Mouse (Mus musculus): ENCODE data around the gene BB287469. TPM values are rescaled to one million over a fixed set of nuclear protein-coding genes. Genes with fewer than 3 reads are reported as not detected.
"Not testable (repeated sequence)": the region's sequence is repeated elsewhere in the genome, so short reads cannot be mapped to it uniquely, and the experiment has no call there.

Gene BB287469
- total RNA-seq (2021), result not detected
- not detected in 2 replicates for polyA plus RNA-seq (2012; rRNA removed)
- long read RNA-seq, result 0 reads

GRCm38 (mm10) chr12:87816277-87816676, at the start of gene BB287469:
BB287469 (plus strand) TSS chr12:87816577.
- not testable (repeated sequence) for DNase-seq

DNA sequence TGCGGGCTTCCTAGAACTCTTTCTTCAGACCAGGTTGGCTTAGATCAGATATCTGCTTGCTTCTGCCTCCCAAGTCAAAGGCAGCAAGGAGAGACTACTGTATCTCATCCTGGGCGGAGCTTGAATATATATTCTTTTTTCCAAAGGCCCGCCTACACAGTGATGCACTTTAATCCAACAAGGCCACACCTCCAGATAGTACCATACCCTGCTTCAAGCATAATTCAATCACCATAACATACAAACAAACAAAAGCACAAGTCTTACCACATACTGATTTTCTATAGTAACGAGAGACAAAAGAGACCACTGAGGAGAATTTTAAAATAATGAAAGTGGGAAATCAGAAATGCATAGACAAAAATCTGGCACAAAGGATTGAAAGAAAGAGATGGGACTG, 40.7 kb upstream of the BB287469 start, which contains the start of gene Gm21319:
Gene Gm21319, minus strand, starts transcription at position 101 of the 400 bp plus-strand sequence.
- DNase-seq, result not testable (repeated sequence)

GRCm38 (mm10) chr12:87795212-87795611, 21.2 kb upstream of the BB287469 start, which contains the start of gene Gm21936:
Gm21936 (plus strand) TSS chr12:87795512.
- DNase-seq, result not testable (repeated sequence)

GRCm38 (mm10) chr12:87797971-87798370, 18.4 kb upstream of the BB287469 start:
- DNase-seq, result not testable (repeated sequence)

- not testable (repeated sequence) for DNase-seq
Observed at GRCm38 (mm10) chr12:87842239-87842638, 25.9 kb downstream of the BB287469 start, which contains the start of gene Gm2001. Gm2001 (minus strand) TSS chr12:87842339.

GRCm38 (mm10) chr12:87850657-87851056, 34.3 kb downstream of the BB287469 start:
- DNase-seq, result not testable (repeated sequence)

DNA sequence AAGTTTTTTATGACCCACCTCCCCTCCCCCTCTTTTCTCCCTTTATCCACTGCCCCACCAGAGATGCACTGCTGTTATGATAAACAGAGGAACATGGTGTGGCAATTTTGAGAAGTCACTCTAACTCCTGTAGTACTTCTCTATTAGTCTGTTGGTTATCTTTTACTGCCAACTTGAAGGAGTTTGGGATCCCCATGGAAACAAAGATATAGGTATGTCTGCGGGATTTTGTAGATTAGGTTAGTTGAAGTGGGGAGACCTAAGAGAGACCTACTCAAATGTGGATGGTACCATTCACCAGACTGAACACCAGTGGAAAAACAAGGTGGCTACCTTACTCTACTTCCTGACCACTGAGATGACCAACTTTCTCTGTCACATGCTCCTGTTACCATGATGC, 39.7 kb downstream of the BB287469 start:
- not testable (repeated sequence) for DNase-seq

- not testable (repeated sequence) for DNase-seq
Observed at GRCm38 (mm10) chr12:87861740-87862692, 45.6 kb downstream of the BB287469 start.

DNA sequence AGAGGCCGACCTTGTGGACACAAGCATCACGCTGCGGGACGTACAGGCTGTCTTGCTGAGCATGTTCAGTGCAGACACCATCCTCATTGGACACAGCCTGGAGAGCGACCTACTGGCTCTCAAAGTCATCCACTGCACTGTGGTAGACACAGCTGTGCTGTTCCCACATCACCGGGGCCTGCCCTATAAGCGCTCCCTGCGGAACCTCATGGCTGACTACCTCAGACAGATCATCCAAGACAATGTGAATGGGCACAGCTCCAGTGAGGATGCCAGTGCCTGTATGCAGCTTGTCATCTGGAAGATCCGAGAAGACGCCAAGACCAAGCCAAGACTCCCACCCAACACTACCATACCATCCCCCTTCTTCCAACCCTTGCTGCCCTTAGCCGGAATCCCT, 47.3 kb downstream of the BB287469 start:
- DNase-seq, result not testable (repeated sequence)

GRCm38 (mm10) chr12:87864048-87864447, 47.7 kb downstream of the BB287469 start:
- not testable (repeated sequence) for DNase-seq

Other genes with a start within 250 kb of the BB287469 start
- gene Oog1, start 213.9 kb upstream of the BB287469 start, total RNA-seq (2021), result not detected
- gene Oog1, start 213.9 kb upstream of the BB287469 start, polyA plus RNA-seq (2012; rRNA removed), result not detected in 2 replicates
- gene Gm4027, start 197.7 kb upstream of the BB287469 start, total RNA-seq (2021), result not detected
- gene Gm4027, start 197.7 kb upstream of the BB287469 start, polyA plus RNA-seq (2012; rRNA removed), result not detected in 2 replicates
- gene Gm16381, start 172.0 kb upstream of the BB287469 start, total RNA-seq (2021), result not detected
- not detected in 2 replicates for gene Gm16381, start 172.0 kb upstream of the BB287469 start, polyA plus RNA-seq (2012; rRNA removed)
- not detected for gene Gm21319, start 40.8 kb upstream of the BB287469 start, total RNA-seq (2021)
- not detected in 2 replicates for gene Gm21319, start 40.8 kb upstream of the BB287469 start, polyA plus RNA-seq (2012; rRNA removed)
- gene Gm21936, start 21.1 kb upstream of the BB287469 start, total RNA-seq (2021), result not detected
- gene Gm21936, start 21.1 kb upstream of the BB287469 start, polyA plus RNA-seq (2012; rRNA removed), result not detected in 2 replicates
- gene Gm2001, start 25.8 kb downstream of the BB287469 start, total RNA-seq (2021), result not detected
- not detected in 2 replicates for gene Gm2001, start 25.8 kb downstream of the BB287469 start, polyA plus RNA-seq (2012; rRNA removed)
- gene Gm2016, start 57.5 kb downstream of the BB287469 start, total RNA-seq (2021), result not detected
- gene Gm2016, start 57.5 kb downstream of the BB287469 start, polyA plus RNA-seq (2012; rRNA removed), result not detected in 2 replicates
- not detected for gene Gm2022, start 78.8 kb downstream of the BB287469 start, total RNA-seq (2021)
- gene Gm2022, start 78.8 kb downstream of the BB287469 start, polyA plus RNA-seq (2012; rRNA removed), result not detected in 2 replicates
- gene Gm2035, start 103.3 kb downstream of the BB287469 start, total RNA-seq (2021), result not detected
- gene Gm2035, start 103.3 kb downstream of the BB287469 start, polyA plus RNA-seq (2012; rRNA removed), result not detected in 2 replicates
- not detected for gene Gm2042, start 137.5 kb downstream of the BB287469 start, total RNA-seq (2021)
- gene Gm2042, start 137.5 kb downstream of the BB287469 start, polyA plus RNA-seq (2012; rRNA removed), result not detected in 2 replicates
- gene Gm2075, start 195.3 kb downstream of the BB287469 start, total RNA-seq (2021), result not detected
- not detected in 2 replicates for gene Gm2075, start 195.3 kb downstream of the BB287469 start, polyA plus RNA-seq (2012; rRNA removed)
- not detected for gene Gm6803, start 202.2 kb downstream of the BB287469 start, total RNA-seq (2021)
- not detected in 2 replicates for gene Gm6803, start 202.2 kb downstream of the BB287469 start, polyA plus RNA-seq (2012; rRNA removed)
- gene Gm2056, start 210.4 kb downstream of the BB287469 start, total RNA-seq (2021), result not detected
- not detected in 2 replicates for gene Gm2056, start 210.4 kb downstream of the BB287469 start, polyA plus RNA-seq (2012; rRNA removed)